Mouse (Mus musculus): ENCODE results near the gene Mad1l1. TPM values are rescaled to one million over a fixed set of nuclear protein-coding genes. Genes with fewer than 3 reads are reported as not detected.

Gene Mad1l1
- polyA plus RNA-seq, 1 experiment from 2014 or later = 42.3 TPM

GRCm38 (mm10) chr5:140091601-140092000 lies 229.8 kb downstream of the Mad1l1 start:
- ATAC-seq (replicated peaks; ENCODE audit: low FRiP score, low TSS enrichment, low read depth) (no peak), DNase-seq (ENCODE audit: low spot score) (no peak)
- Histone ChIP-seq H3K27ac (ENCODE audit: low read depth) (no peak overlapping the region), H3K36me3 (ENCODE audit: control insufficient read depth, insufficient read depth, low read length) (0 out of 2 replicates have a peak, but pooled peaks cover 9% of the 10 kb centered on the region), H3K4me2 (ENCODE audit: low read length) (no peak overlapping the region), H3K4me3 (ENCODE audit: low read depth, low read length) (no peak overlapping the region), H3K9me3 (ENCODE audit: control insufficient read depth, low read length) (no peaks in the 10 kb centered on the region), H3K9ac (ENCODE audit: low read length) (no peak overlapping the region), H3K4me1 (replicated peaks; ENCODE audit: control insufficient read depth, insufficient read depth, low read length) (no peaks in the 10 kb centered on the region), H3K27me3 (replicated peaks; ENCODE audit: control insufficient read depth, insufficient read depth, low read length) (no peaks in the 10 kb centered on the region)
- 73% methylated on average over 11 of the region's 11 CpGs for WGBS

- DNase-seq (ENCODE audit: low spot score) (no peak), ATAC-seq (replicated peaks; ENCODE audit: low FRiP score, low TSS enrichment, low read depth) (no peak)
- H3K36me3 ChIP-seq (ENCODE audit: control insufficient read depth, insufficient read depth, low read length) = 0 out of 2 replicates have a peak, but pooled peaks cover 9% of the 10 kb centered on the region
- no peaks in the 10 kb centered on the region for H3K9me3 ChIP-seq (ENCODE audit: control insufficient read depth, low read length)
- no peak overlapping the region for H3K4me3 ChIP-seq (ENCODE audit: low read depth, low read length)
- H3K27ac ChIP-seq (ENCODE audit: low read depth) = no peak overlapping the region
- no peaks in the 10 kb centered on the region for H3K27me3 ChIP-seq (replicated peaks; ENCODE audit: control insufficient read depth, insufficient read depth, low read length)
- H3K9ac ChIP-seq (ENCODE audit: low read length) = no peak overlapping the region
- H3K4me2 ChIP-seq (ENCODE audit: low read length) = no peak overlapping the region
- no peaks in the 10 kb centered on the region for H3K4me1 ChIP-seq (replicated peaks; ENCODE audit: control insufficient read depth, insufficient read depth, low read length)
These were observed 232.1 kb downstream of the Mad1l1 start for GRCm38 (mm10) chr5:140089263-140089662.

- DNase-seq (ENCODE audit: low spot score) (no peak), ATAC-seq (replicated peaks; ENCODE audit: low FRiP score, low TSS enrichment, low read depth) (no peak)
- H3K27me3 ChIP-seq (replicated peaks; ENCODE audit: control insufficient read depth, insufficient read depth, low read length) = no peaks in the 10 kb centered on the region
- H3K27ac ChIP-seq (ENCODE audit: low read depth) = no peak overlapping the region
- no peak overlapping the region for H3K4me3 ChIP-seq (ENCODE audit: low read depth, low read length)
- H3K9me3 ChIP-seq (ENCODE audit: control insufficient read depth, low read length) = no peaks in the 10 kb centered on the region
- H3K36me3 ChIP-seq (ENCODE audit: control insufficient read depth, insufficient read depth, low read length) = 0 out of 2 replicates have a peak, but pooled peaks cover 3% of the 10 kb centered on the region
- no peak overlapping the region for H3K4me2 ChIP-seq (ENCODE audit: low read length)
- 92% methylated on average over 7 of the region's 7 CpGs for WGBS
- H3K4me1 ChIP-seq (replicated peaks; ENCODE audit: control insufficient read depth, insufficient read depth, low read length) = no peaks in the 10 kb centered on the region
- no peak overlapping the region for H3K9ac ChIP-seq (ENCODE audit: low read length)
These were observed 234.1 kb downstream of the Mad1l1 start for GRCm38 (mm10) chr5:140087242-140087641.

GRCm38 (mm10) chr5:140084341-140084740 lies 237.0 kb downstream of the Mad1l1 start:
- H3K27me3 ChIP-seq (replicated peaks; ENCODE audit: control insufficient read depth, insufficient read depth, low read length) = no peaks in the 10 kb centered on the region
- no peak overlapping the region for H3K4me2 ChIP-seq (ENCODE audit: low read length)
- WGBS = 92% methylated on average over 6 of the region's 6 CpGs
- H3K4me1 ChIP-seq (replicated peaks; ENCODE audit: control insufficient read depth, insufficient read depth, low read length) = no peaks in the 10 kb centered on the region
- H3K9ac ChIP-seq (ENCODE audit: low read length) = no peak overlapping the region
- no peaks in the 10 kb centered on the region for H3K9me3 ChIP-seq (ENCODE audit: control insufficient read depth, low read length)
- H3K36me3 ChIP-seq (ENCODE audit: control insufficient read depth, insufficient read depth, low read length) = 0 out of 2 replicates have a peak, but pooled peaks cover 2% of the 10 kb centered on the region
- DNase-seq (ENCODE audit: low spot score) = no peak
- no peak overlapping the region for H3K27ac ChIP-seq (ENCODE audit: low read depth)
- no peak for ATAC-seq (replicated peaks; ENCODE audit: low FRiP score, low TSS enrichment, low read depth)
- H3K4me3 ChIP-seq (ENCODE audit: low read depth, low read length) = no peak overlapping the region

- Histone ChIP-seq H3K4me2 (ENCODE audit: low read length) (no peak overlapping the region), H3K4me3 (ENCODE audit: low read depth, low read length) (no peak overlapping the region), H3K36me3 (ENCODE audit: control insufficient read depth, insufficient read depth, low read length) (0 out of 2 replicates have a peak, but pooled peaks cover 2% of the 10 kb centered on the region), H3K27me3 (replicated peaks; ENCODE audit: control insufficient read depth, insufficient read depth, low read length) (no peaks in the 10 kb centered on the region), H3K4me1 (replicated peaks; ENCODE audit: control insufficient read depth, insufficient read depth, low read length) (no peaks in the 10 kb centered on the region), H3K27ac (ENCODE audit: low read depth) (no peak overlapping the region), H3K9me3 (ENCODE audit: control insufficient read depth, low read length) (no peaks in the 10 kb centered on the region), H3K9ac (ENCODE audit: low read length) (no peak overlapping the region)
- WGBS = 78% methylated on average over 5 of the region's 5 CpGs
- DNase-seq (ENCODE audit: low spot score) (no peak), ATAC-seq (replicated peaks; ENCODE audit: low FRiP score, low TSS enrichment, low read depth) (no peak)
These were observed 237.4 kb downstream of the Mad1l1 start for GRCm38 (mm10) chr5:140083911-140084310.

- H3K9me3 ChIP-seq (ENCODE audit: control insufficient read depth, low read length) = no peaks in the 10 kb centered on the region
- ATAC-seq (replicated peaks; ENCODE audit: low FRiP score, low TSS enrichment, low read depth) (no peak), DNase-seq (ENCODE audit: low spot score) (no peak)
- H3K36me3 ChIP-seq (ENCODE audit: control insufficient read depth, insufficient read depth, low read length) = 0 out of 2 replicates have a peak, but pooled peaks cover 2% of the 10 kb centered on the region
- 41% methylated on average over 11 of the region's 11 CpGs for WGBS
- no peaks in the 10 kb centered on the region for H3K4me1 ChIP-seq (replicated peaks; ENCODE audit: control insufficient read depth, insufficient read depth, low read length)
- H3K9ac ChIP-seq (ENCODE audit: low read length) = no peak overlapping the region
- H3K4me3 ChIP-seq (ENCODE audit: low read depth, low read length) = no peak overlapping the region
- H3K27ac ChIP-seq (ENCODE audit: low read depth) = no peak overlapping the region
- no peak overlapping the region for H3K4me2 ChIP-seq (ENCODE audit: low read length)
- H3K27me3 ChIP-seq (replicated peaks; ENCODE audit: control insufficient read depth, insufficient read depth, low read length) = no peaks in the 10 kb centered on the region
These were observed 239.0 kb downstream of the Mad1l1 start for GRCm38 (mm10) chr5:140082204-140082812.

- no peak overlapping the region for H3K9ac ChIP-seq (ENCODE audit: low read length)
- no peaks in the 10 kb centered on the region for H3K36me3 ChIP-seq (ENCODE audit: control insufficient read depth, insufficient read depth, low read length)
- H3K27ac ChIP-seq (ENCODE audit: low read depth) = no peak overlapping the region
- no peak for DNase-seq (ENCODE audit: low spot score)
- H3K27me3 ChIP-seq (replicated peaks; ENCODE audit: control insufficient read depth, insufficient read depth, low read length) = no peaks in the 10 kb centered on the region
- no peaks in the 10 kb centered on the region for H3K4me1 ChIP-seq (replicated peaks; ENCODE audit: control insufficient read depth, insufficient read depth, low read length)
- ATAC-seq (replicated peaks; ENCODE audit: low FRiP score, low TSS enrichment, low read depth) = no peak
- WGBS = 81% methylated on average over 10 of the region's 10 CpGs
- H3K4me2 ChIP-seq (ENCODE audit: low read length) = no peak overlapping the region
- H3K4me3 ChIP-seq (ENCODE audit: low read depth, low read length) = no peak overlapping the region
- no peaks in the 10 kb centered on the region for H3K9me3 ChIP-seq (ENCODE audit: control insufficient read depth, low read length)
These were observed 240.3 kb downstream of the Mad1l1 start for GRCm38 (mm10) chr5:140081084-140081483.

- Histone ChIP-seq H3K9ac (ENCODE audit: low read length) (no peak overlapping the region), H3K4me3 (ENCODE audit: low read depth, low read length) (no peak overlapping the region), H3K4me1 (replicated peaks; ENCODE audit: control insufficient read depth, insufficient read depth, low read length) (no peaks in the 10 kb centered on the region), H3K9me3 (ENCODE audit: control insufficient read depth, low read length) (no peaks in the 10 kb centered on the region), H3K27me3 (replicated peaks; ENCODE audit: control insufficient read depth, insufficient read depth, low read length) (no peaks in the 10 kb centered on the region), H3K36me3 (ENCODE audit: control insufficient read depth, insufficient read depth, low read length) (no peaks in the 10 kb centered on the region), H3K27ac (ENCODE audit: low read depth) (no peak overlapping the region), H3K4me2 (ENCODE audit: low read length) (no peak overlapping the region)
- DNase-seq (ENCODE audit: low spot score) (no peak), ATAC-seq (replicated peaks; ENCODE audit: low FRiP score, low TSS enrichment, low read depth) (no peak)
- 85% methylated on average over 4 of the region's 4 CpGs for WGBS
These were observed 241.8 kb downstream of the Mad1l1 start for GRCm38 (mm10) chr5:140079511-140079910.

GRCm38 (mm10) chr5:140078406-140078805 lies 242.9 kb downstream of the Mad1l1 start:
- no peak for ATAC-seq (replicated peaks; ENCODE audit: low FRiP score, low TSS enrichment, low read depth)
- no peak for DNase-seq (ENCODE audit: low spot score)
- 87% methylated on average over 3 of the region's 3 CpGs for WGBS

More at GRCm38 (mm10) chr5:140078406-140078805, 242.9 kb downstream of the Mad1l1 start:
- no peak overlapping the region for H3K4me2 ChIP-seq (ENCODE audit: low read length)
- no peaks in the 10 kb centered on the region for H3K27me3 ChIP-seq (replicated peaks; ENCODE audit: control insufficient read depth, insufficient read depth, low read length)
- H3K4me3 ChIP-seq (ENCODE audit: low read depth, low read length) = no peak overlapping the region
- H3K4me1 ChIP-seq (replicated peaks; ENCODE audit: control insufficient read depth, insufficient read depth, low read length) = no peaks in the 10 kb centered on the region
- H3K9ac ChIP-seq (ENCODE audit: low read length) = no peak overlapping the region
- H3K36me3 ChIP-seq (ENCODE audit: control insufficient read depth, insufficient read depth, low read length) = no peaks in the 10 kb centered on the region
- no peak overlapping the region for H3K27ac ChIP-seq (ENCODE audit: low read depth)
- no peaks in the 10 kb centered on the region for H3K9me3 ChIP-seq (ENCODE audit: control insufficient read depth, low read length)

Measured in intestine, embryonic 14.5 days (tissue).